Mouse (Mus musculus) gonadal fat pad, adult 2 months (tissue): ENCODE results near the gene Msx1. TPM values are rescaled to one million over a fixed set of nuclear protein-coding genes. Genes with fewer than 3 reads are reported as not detected.

ENCODE experiments used
- DNase-seq: peaks from one replicate; pipeline ENCODE4 v3.0.0-alpha.2; 2012; ENCODE audit warnings: low read depth
- polyA plus RNA-seq: library from polyadenylated mRNA; depleted of rRNA; stranded (reverse); fragments of >200 nt; gene quantifications from 2 replicates; pipeline ENCODE4 v1.2.3, GENCODE M21; 2012; rRNA removed

Msx1 gene
- polyA plus RNA-seq, 1 experiment: 6.4 TPM

DNA sequence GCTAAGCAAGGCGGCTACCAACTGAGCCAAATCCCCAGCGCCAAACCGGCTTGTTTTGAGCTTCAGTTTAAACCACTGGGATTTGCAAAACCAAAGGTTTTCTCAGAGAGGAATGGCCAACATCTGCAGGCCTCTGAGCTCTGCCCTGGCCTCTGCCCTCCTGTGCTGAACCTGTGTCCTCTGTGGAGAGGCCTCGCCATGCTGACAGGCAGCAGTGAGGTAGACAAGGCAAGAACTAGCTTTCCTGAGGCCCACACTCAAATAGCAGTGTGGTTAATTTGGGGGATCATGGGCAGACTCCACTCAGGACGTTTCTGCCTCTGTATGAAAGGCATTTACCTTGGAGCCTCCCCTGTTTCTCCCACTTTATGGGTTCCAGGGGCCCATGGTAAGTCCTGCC is 27.6 kb downstream of the Msx1 start:
- DNase-seq: no peak

DNA sequence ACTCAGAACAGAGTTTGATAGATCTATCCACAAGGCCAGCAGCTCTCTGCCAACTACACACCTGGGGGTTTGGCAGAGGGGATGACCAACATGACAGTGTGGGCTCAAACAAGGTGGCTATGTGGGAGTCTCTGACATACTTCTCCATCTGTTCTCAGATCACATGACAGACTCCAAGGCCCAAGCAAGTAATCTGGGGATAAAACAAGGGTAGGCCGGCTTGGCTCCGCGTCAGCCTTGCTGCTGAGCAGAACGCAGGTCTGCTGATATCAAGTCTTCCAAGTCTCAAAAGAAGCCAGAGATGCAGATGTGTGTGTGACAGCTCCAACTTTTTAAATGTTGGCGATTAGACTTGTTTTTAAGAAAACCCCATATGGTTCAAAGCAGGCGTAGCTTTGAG is 28.7 kb downstream of the Msx1 start:
- no peak for DNase-seq

DNA sequence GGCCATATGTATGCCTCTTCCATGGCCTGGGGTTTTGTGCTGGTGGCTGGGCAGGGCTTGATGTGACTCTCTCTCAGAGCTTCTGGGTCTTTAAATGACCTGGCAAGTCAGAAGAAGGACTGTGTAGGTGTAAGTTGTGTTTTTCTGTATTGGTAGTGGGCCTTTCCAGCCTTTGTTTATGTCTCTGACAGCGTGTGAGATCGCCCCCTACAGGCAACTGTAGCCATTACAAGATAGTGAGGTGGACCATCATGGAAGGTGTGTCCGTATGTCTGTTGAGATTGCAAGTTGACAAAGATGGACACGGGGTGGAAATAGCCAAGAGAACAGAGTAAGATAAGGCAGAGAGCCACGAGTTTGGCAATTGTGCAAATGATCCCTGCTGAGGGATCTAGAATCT is 32.2 kb downstream of the Msx1 start:
- no peak for DNase-seq

DNA sequence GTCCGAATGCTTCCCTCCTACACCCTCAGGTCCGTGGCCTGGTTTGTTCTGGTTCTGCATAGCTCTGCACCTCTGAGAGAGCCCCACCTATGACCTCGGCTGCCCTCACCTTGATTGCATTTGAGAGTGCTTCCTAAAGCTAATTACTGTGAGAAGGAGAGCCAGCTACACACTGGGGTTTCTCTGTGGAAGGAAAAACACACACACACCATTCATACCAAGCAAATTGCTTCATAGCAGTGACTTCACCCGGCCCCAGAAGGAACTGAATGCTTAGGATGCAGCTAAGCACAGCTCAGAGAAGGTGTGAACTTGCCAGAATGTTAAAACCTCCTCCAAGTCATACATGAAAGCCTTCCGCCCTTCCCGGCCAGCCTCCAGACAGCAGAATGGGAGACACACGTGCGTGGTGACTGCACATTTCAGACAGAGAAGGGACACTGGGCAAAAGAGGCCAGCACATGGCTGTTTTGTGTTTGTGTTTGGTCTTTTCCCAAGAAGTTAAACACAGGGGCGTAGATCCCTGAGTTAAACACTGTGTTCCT is 39.5 kb downstream of the Msx1 start:
- DNase-seq: no peak

DNA sequence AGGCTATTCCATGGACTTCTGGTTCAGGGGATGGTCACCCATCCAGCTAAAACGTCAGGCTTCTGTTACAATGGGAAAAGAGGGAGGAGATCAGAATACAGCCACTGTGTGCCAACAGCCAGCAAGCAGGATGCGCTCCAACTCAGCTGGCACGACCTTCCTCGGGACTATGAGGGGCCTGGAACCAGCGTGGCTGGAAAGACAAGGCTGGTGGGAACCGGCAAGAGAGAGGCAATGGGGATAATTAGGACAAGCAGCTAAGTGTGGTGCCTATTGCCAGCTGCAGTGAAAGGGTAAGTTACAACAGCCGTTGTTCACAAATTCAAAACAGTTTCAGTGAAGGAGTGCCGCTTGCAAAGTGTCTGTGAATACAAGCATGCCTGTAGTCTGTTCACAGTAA is 41.1 kb downstream of the Msx1 start:
- DNase-seq: no peak

DNA sequence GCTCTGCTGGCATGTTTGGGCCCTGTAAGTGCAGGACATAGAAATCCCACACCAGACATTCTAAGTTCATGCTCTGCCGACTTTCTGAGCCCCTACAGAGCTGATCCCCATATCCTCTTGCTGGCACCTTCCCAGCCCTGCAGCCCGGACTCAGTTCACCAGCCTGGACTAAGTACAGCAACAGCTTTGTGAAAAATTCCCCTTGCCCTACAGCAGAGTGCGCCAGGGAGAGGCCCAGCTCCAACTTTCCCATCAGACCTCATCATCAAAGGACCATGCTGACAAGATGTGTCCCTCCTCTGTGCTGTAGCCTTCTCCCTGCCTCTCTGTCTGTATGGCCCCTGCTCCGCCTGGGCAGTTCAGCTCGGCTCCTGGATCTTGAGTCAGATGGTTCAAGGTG is 48.7 kb downstream of the Msx1 start:
- DNase-seq: no peak

DNA sequence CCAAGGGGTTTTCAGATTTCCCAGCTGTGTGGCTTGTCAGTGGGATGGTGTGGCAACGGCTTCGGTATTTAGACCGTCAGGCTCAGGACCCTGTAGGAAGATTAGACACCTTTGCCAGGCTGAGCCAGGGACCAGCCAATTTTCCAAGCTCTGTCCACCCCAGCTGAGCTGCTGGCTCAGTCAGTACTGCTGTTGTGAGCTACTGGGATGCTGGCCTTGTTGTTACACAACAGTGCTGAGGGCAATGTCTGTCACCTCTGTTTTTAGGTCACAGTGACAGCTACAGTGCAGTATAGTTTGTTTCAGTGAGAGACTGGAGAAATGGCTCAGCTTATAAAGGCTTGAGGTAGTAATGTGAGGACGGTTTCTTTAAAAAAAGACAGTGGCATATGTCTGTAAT is 50.4 kb downstream of the Msx1 start:
- no peak for DNase-seq

DNA sequence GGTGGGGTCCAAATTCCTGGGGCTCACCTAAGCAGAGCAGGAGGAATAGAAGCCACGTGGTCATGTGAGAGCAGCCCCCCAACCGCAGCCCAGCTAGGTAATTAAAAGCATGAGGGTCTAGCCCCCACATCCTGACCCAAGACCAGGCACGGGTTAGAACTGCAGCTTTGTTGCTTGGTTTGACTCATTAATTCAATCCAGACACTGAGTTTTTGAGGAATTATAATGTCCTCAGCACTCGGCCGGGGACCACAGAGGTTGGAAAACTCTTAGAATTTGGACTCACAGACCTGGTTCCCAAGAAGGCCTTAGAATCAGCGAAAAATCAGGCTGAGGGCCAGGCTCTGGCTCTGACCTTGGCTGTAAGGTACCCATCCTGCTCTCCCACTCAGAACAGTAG is 53.5 kb downstream of the Msx1 start:
- no peak for DNase-seq

Other genes starting within 250 kb of the Msx1 start
- gene Stk32b, start 107.4 kb downstream of the Msx1 start, polyA plus RNA-seq: 1.1 and 1.4 TPM in 2 replicates
- gene Cytl1, start 89.1 kb downstream of the Msx1 start, polyA plus RNA-seq: 16.2 and 19.6 TPM in 2 replicates
- 25.0 and 26.9 TPM in 2 replicates for gene Stx18, start 214.2 kb upstream of the Msx1 start, polyA plus RNA-seq